21 mouse cellular contexts compared by ENCODE assay signal in the genomic region with DNA sequence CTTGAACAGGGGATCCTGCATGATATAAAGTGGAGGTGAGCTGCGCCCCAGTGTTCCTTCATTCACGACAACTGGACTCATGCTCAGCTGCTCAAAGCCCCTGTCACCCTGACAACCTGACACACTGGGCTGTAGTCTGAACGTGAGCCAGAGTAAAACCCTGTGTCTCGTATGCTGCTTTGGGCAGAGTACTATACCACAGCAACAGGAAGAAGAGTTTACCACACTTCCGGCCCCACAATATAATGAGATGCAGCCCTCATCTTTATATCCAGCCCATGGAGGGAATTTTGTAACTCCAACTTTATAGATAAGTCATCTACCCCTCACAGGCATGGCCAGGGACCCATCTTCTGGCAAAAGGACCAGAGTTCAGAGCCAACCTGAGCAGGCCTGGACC. TPM values are rescaled to one million over a fixed set of nuclear protein-coding genes. Genes with fewer than 3 reads are reported as not detected.
DNase-seq lines count a peak whose midpoint lies in the region; ATAC-seq and TF ChIP-seq lines count a peak whose summit lies in the region.
"Had no signal": no experiment of that assay in that cellular context is flagged by ENCODE, and none has a peak within 500 bp of the region (broad histone marks: within the 10 kb centered on the region; RNA-seq: fewer than 3 reads in every experiment).

No protein-coding gene starts in this region.

- H3K4me3 ChIP-seq in megakaryocyte, embryonic 14.5 days (replicated peaks): peak overlapping the region; percentile 53
- H3K4me3 ChIP-seq in small intestine, adult 2 months (ENCODE audit: low read depth, low read length): no peak overlapping the region
- H3K4me3 ChIP-seq: kidney, embryonic 15.5 days; layer of hippocampus, adult 2 months; limb, embryonic 10.5 days; midbrain, embryonic 12.5 days had no signal

- DNase-seq in cerebellum, postnatal 10 days: no peak
- no peak for DNase-seq in embryo, embryonic 10.5 days (ENCODE audit: low spot score)
- DNase-seq in embryo, embryonic 9.5 days (ENCODE audit: extremely low spot score): no peak
- DNase-seq: adrenal gland, postnatal 25 days; cerebellum, adult 8-10 months; lung, adult 18-20 months; right cerebral cortex, postnatal 4 days had no signal

- 84% methylated on average over 5 of the region's 5 CpGs for WGBS in small intestine, adult 2 months

- no peak for TF ChIP-seq CTCF in small intestine, adult 2 months (IDR thresholded peaks at IDR 0.05; ENCODE audit: extremely low read depth, insufficient read length, insufficient replicate concordance, low read depth, low read length)

- no peak for TF ChIP-seq POLR2A in small intestine, adult 2 months (IDR thresholded peaks at IDR 0.05; ENCODE audit: low read depth, low read length)

- ATAC-seq in megakaryocyte, adult 5-6 weeks (ENCODE audit: poor library complexity, severe bottlenecking): no peak
- ATAC-seq in CD4-positive, CD25-positive, alpha-beta regulatory T cell, adult 4 months: peak; percentile 57
- ATAC-seq in granulocyte monocyte progenitor cell, adult 5-6 weeks (replicated peaks; ENCODE audit: poor library complexity, severe bottlenecking): peak; percentile 17
- ATAC-seq: forebrain, embryonic 14.5 days had no signal

- H3K27ac ChIP-seq in small intestine, adult 2 months (ENCODE audit: insufficient read depth, low read depth, low read length): peak overlapping the region; percentile 3; the same call in 1 of the 2 replicates
- H3K27ac ChIP-seq: kidney, embryonic 15.5 days; layer of hippocampus, adult 2 months; midbrain, embryonic 12.5 days had no signal

- no peaks in the 10 kb centered on the region for H3K27me3 ChIP-seq in megakaryocyte, embryonic 14.5 days (replicated peaks)
- H3K27me3 ChIP-seq in small intestine, adult 2 months (ENCODE audit: control insufficient read depth, insufficient read depth, low read length): no peaks in the 10 kb centered on the region
- H3K27me3 ChIP-seq: kidney, embryonic 15.5 days had no signal

- peaks cover 96% of the 10 kb centered on the region for H3K4me1 ChIP-seq in megakaryocyte, embryonic 14.5 days
- peaks cover 24% of the 10 kb centered on the region for H3K4me1 ChIP-seq in small intestine, adult 2 months (ENCODE audit: control insufficient read depth, insufficient read depth, insufficient read length, low read length)

- peaks cover 70% of the 10 kb centered on the region for H3K36me3 ChIP-seq in megakaryocyte, embryonic 14.5 days (replicated peaks; ENCODE audit: low read length)
- peaks cover 48% of the 10 kb centered on the region for H3K36me3 ChIP-seq in small intestine, adult 2 months (ENCODE audit: control insufficient read depth, insufficient read depth, low read length)
- H3K36me3 ChIP-seq: midbrain, embryonic 12.5 days had no signal

- no peaks in the 10 kb centered on the region for H3K9me3 ChIP-seq in megakaryocyte, embryonic 14.5 days
- H3K9me3 ChIP-seq: kidney, embryonic 15.5 days; limb, embryonic 10.5 days; midbrain, embryonic 12.5 days had no signal

RNA-seq across cellular contexts. Expression of a gene that starts 4.8 kb away (rescaled TPM):
- polyA plus RNA-seq in megakaryocyte, embryonic 14.5 days (2012; ENCODE audit: insufficient read depth, low replicate concordance): 104 and 477 TPM in 2 replicates
- total RNA-seq in megakaryocyte, adult 5-6 weeks (2015): 8.6 and 11.7 TPM in 2 replicates
- total RNA-seq in megakaryocyte, adult 5-6 weeks (2017): 4.3 and 7.4 TPM in 2 replicates
- 10 to 100 TPM; 35.1 to 41.6 TPM for polyA plus RNA-seq in CD4-positive, CD25-positive, alpha-beta regulatory T cell, adult 4 months (2017; shearing (Covaris generic))
- 1.5 and 3.6 TPM in 2 replicates for total RNA-seq in granulocyte monocyte progenitor cell, adult 5-6 weeks (2014; fragmentation: Nextera tagmentation)
- 0.95 and 1.8 TPM in 2 replicates for total RNA-seq in granulocyte monocyte progenitor cell, adult 5-6 weeks (2017)
- 34.3 and 59.6 TPM in 2 replicates for polyA plus RNA-seq in small intestine, adult 2 months (2012; rRNA removed)

RNA-seq across cellular contexts. Expression of a gene that starts 4.9 kb away (rescaled TPM):
- 78.2 and 118 TPM in 2 replicates for polyA plus RNA-seq in megakaryocyte, embryonic 14.5 days (2012; ENCODE audit: insufficient read depth, low replicate concordance)
- 74.3 and 79.6 TPM in 2 replicates for total RNA-seq in megakaryocyte, adult 5-6 weeks (2015)
- 17.4 and 18.5 TPM in 2 replicates for total RNA-seq in megakaryocyte, adult 5-6 weeks (2017)
- 100 to 1,000 TPM in 1 of 2 experiments, 10 to 100 TPM in 1; 85.5 to 146 TPM for polyA plus RNA-seq in CD4-positive, CD25-positive, alpha-beta regulatory T cell, adult 4 months (2017; shearing (Covaris generic))
- total RNA-seq in granulocyte monocyte progenitor cell, adult 5-6 weeks (2014; fragmentation: Nextera tagmentation): 32.7 and 71.6 TPM in 2 replicates
- total RNA-seq in granulocyte monocyte progenitor cell, adult 5-6 weeks (2017): 12.6 and 20.6 TPM in 2 replicates
- 53.5 and 84.7 TPM in 2 replicates for polyA plus RNA-seq in small intestine, adult 2 months (2012; rRNA removed)

RNA-seq across cellular contexts. Expression of a gene that starts 20.3 kb away (rescaled TPM):
- 17.2 and 27.7 TPM in 2 replicates for polyA plus RNA-seq in megakaryocyte, embryonic 14.5 days (2012; ENCODE audit: insufficient read depth, low replicate concordance)
- total RNA-seq in megakaryocyte, adult 5-6 weeks (2015): 0.60 TPM in 1 of 2 replicates, not detected in the other
- 0.53 TPM in 1 of 2 replicates, not detected in the other for total RNA-seq in megakaryocyte, adult 5-6 weeks (2017)
- polyA plus RNA-seq in CD4-positive, CD25-positive, alpha-beta regulatory T cell, adult 4 months (2017; shearing (Covaris generic)): 1 to 10 TPM in 1 of 2 experiments, not detected in 1; 1.0 TPM
- not detected in 2 replicates for total RNA-seq in granulocyte monocyte progenitor cell, adult 5-6 weeks (2014; fragmentation: Nextera tagmentation)
- not detected in 2 replicates for total RNA-seq in granulocyte monocyte progenitor cell, adult 5-6 weeks (2017)
- polyA plus RNA-seq in small intestine, adult 2 months (2012; rRNA removed): 0.09 and 0.47 TPM in 2 replicates
- total RNA-seq: adrenal gland, postnatal 25 days; gastrocnemius, adult 18-20 months; left cerebral cortex, adult 18-20 months had no signal
- polyA plus RNA-seq: forebrain, embryonic 14.5 days had no signal

RNA-seq across cellular contexts. Expression of a gene that starts 32.4 kb away (rescaled TPM):
- polyA plus RNA-seq in megakaryocyte, embryonic 14.5 days (2012; ENCODE audit: insufficient read depth, low replicate concordance): not detected in 2 replicates
- 1.1 and 2.2 TPM in 2 replicates for total RNA-seq in megakaryocyte, adult 5-6 weeks (2015)
- 1.1 TPM in 1 of 2 replicates, not detected in the other for total RNA-seq in megakaryocyte, adult 5-6 weeks (2017)
- polyA plus RNA-seq in CD4-positive, CD25-positive, alpha-beta regulatory T cell, adult 4 months (2017; shearing (Covaris generic)): 1 to 10 TPM; 1.0 to 3.2 TPM
- total RNA-seq in granulocyte monocyte progenitor cell, adult 5-6 weeks (2014; fragmentation: Nextera tagmentation): 0.53 and 0.99 TPM in 2 replicates
- 0.30 TPM in 1 of 2 replicates, not detected in the other for total RNA-seq in granulocyte monocyte progenitor cell, adult 5-6 weeks (2017)
- 0.06 TPM in 1 of 2 replicates, not detected in the other for polyA plus RNA-seq in small intestine, adult 2 months (2012; rRNA removed)
- total RNA-seq: hematopoietic stem cell, adult 5-6 weeks had no signal
- polyA plus RNA-seq: intestine, embryonic 14.5 days had no signal

RNA-seq across cellular contexts. Expression of a gene that starts 32.4 kb away (rescaled TPM):
- polyA plus RNA-seq in megakaryocyte, embryonic 14.5 days (2012; ENCODE audit: insufficient read depth, low replicate concordance): 89.2 and 120 TPM in 2 replicates
- 225 and 241 TPM in 2 replicates for total RNA-seq in megakaryocyte, adult 5-6 weeks (2015)
- total RNA-seq in megakaryocyte, adult 5-6 weeks (2017): 163 and 176 TPM in 2 replicates
- polyA plus RNA-seq in CD4-positive, CD25-positive, alpha-beta regulatory T cell, adult 4 months (2017; shearing (Covaris generic)): 100 to 1,000 TPM; 110 to 153 TPM
- 225 and 281 TPM in 2 replicates for total RNA-seq in granulocyte monocyte progenitor cell, adult 5-6 weeks (2014; fragmentation: Nextera tagmentation)
- 152 and 176 TPM in 2 replicates for total RNA-seq in granulocyte monocyte progenitor cell, adult 5-6 weeks (2017)
- 183 and 229 TPM in 2 replicates for polyA plus RNA-seq in small intestine, adult 2 months (2012; rRNA removed)
